Mouse (Mus musculus) kidney, postnatal 0 days (tissue): ENCODE results near the gene E2f4. TPM values are rescaled to one million over a fixed set of nuclear protein-coding genes. Genes with fewer than 3 reads are reported as not detected.
"Not testable (repeated sequence)": the region's sequence is repeated elsewhere in the genome, so short reads cannot be mapped to it uniquely, and the experiment has no call there.

Source experiments
- ATAC-seq: fragments of 200-750 bp; cut with Nextera tagmentation; replicated peaks from 2 replicates; pipeline ENCODE4 v1.8.0; 2017; ENCODE audit warnings: low read depth, moderate number of reproducible peaks, moderate TSS enrichment, moderate library complexity; ENCODE audit not compliant: low FRiP score
- DNase-seq: peaks from one replicate; pipeline ENCODE4 v3.0.0-alpha.2; 2016; ENCODE audit warnings: low spot score
- H3K27ac ChIP-seq: fragments of 300-500 bp; sonication (generic); 2 replicates; pipeline ENCODE4 v1.5.1; 2014; ENCODE audit warnings: mild to moderate bottlenecking
- H3K27me3 ChIP-seq: fragments of 300-500 bp; sonication (generic); 2 replicates; pipeline ENCODE4 v1.6.1; 2014; ENCODE audit warnings: low read length, mixed read lengths; ENCODE audit not compliant: insufficient read depth
- H3K36me3 ChIP-seq: fragments of 300-500 bp; sonication (generic); 2 replicates; pipeline ENCODE4 v1.6.1; 2014; ENCODE audit warnings: low read length, mixed read lengths; ENCODE audit not compliant: insufficient read depth
- H3K4me1 ChIP-seq: fragments of 300-500 bp; sonication (generic); replicated peaks from 2 replicates; pipeline ENCODE4 v1.6.1; 2014; ENCODE audit warnings: antibody characterized with exemption, low read length, mixed read lengths; ENCODE audit not compliant: insufficient read depth
- H3K4me2 ChIP-seq: fragments of 300-500 bp; sonication (generic); 2 replicates; pipeline ENCODE4 v1.6.1; 2014; ENCODE audit warnings: mild to moderate bottlenecking, low read length, moderate library complexity, mixed read lengths
- H3K4me3 ChIP-seq: fragments of 300-500 bp; sonication (generic); replicated peaks from 2 replicates; pipeline ENCODE4 v1.5.1; 2014; ENCODE audit warnings: low read depth, low read length
- H3K9ac ChIP-seq: fragments of 300-500 bp; sonication (generic); 2 replicates; pipeline ENCODE4 v1.6.1; 2014; ENCODE audit warnings: low read depth, low read length
- H3K9me3 ChIP-seq: fragments of 300-500 bp; sonication (generic); replicated peaks from 2 replicates; pipeline ENCODE4 v1.6.1; 2016; ENCODE audit warnings: low read length, inconsistent platforms, mixed read lengths
- CTCF ChIP-seq: IDR thresholded peaks from 2 replicates; pipeline ENCODE4 v1.5.1; 2016; ENCODE audit warnings: antibody characterized with exemption, low read depth, mild to moderate bottlenecking, moderate library complexity
- WGBS: fragments of 180-500 bp; shearing (Covaris S2); extraction: QIAGEN DNeasy Blood & Tissue Kit; methylation state at CpG from one replicate; pipeline ENCODE4 v1.1.7; 2014; 5-methylcytosine and 5-hydroxymethylcytosine counted together
- polyA plus RNA-seq: library from polyadenylated mRNA; unstranded; fragments of >200 nt; fragmentation: Nextera tagmentation; extraction: Ambion mirVana; gene quantifications from 2 replicates; pipeline ENCODE4 v1.2.1, GENCODE M21; 2015

The E2f4 gene
- polyA plus RNA-seq, 1 experiment from 2014 or later: 57.9 TPM

GRCm38 (mm10) chr8:105291802-105292201 is 5.7 kb upstream of the E2f4 start:
- TF ChIP-seq CTCF: peak; percentile 33; the same call in 1 of the 2 replicates
- peaks cover 18% of the 10 kb centered on the region for H3K4me1 ChIP-seq
- not testable (repeated sequence) for ATAC-seq, H3K27me3 ChIP-seq, H3K4me2 ChIP-seq, H3K27ac ChIP-seq, H3K9me3 ChIP-seq, H3K4me3 ChIP-seq, H3K9ac ChIP-seq, H3K36me3 ChIP-seq, DNase-seq
- 73% methylated on average over 3 of the region's 3 CpGs for WGBS

- TF ChIP-seq CTCF: no peak
- no peak overlapping the region for H3K4me3 ChIP-seq
- ATAC-seq (no peak), DNase-seq (no peak)
- 73% methylated on average over 7 of the region's 7 CpGs for WGBS
- H3K27ac ChIP-seq: no peak overlapping the region
- peaks cover 18% of the 10 kb centered on the region for H3K4me1 ChIP-seq
- peaks cover 4% of the 10 kb centered on the region; the same call in 1 of the 2 replicates for H3K27me3 ChIP-seq
- no peaks in the 10 kb centered on the region for H3K9me3 ChIP-seq
- no peak overlapping the region for H3K4me2 ChIP-seq
- no peaks in the 10 kb centered on the region for H3K36me3 ChIP-seq
- H3K9ac ChIP-seq: no peak overlapping the region
Measured at GRCm38 (mm10) chr8:105292471-105292870, 5.0 kb upstream of the E2f4 start.

GRCm38 (mm10) chr8:105293405-105293804 is 4.1 kb upstream of the E2f4 start:
- Histone ChIP-seq H3K27me3 (peaks cover 4% of the 10 kb centered on the region; the same call in 1 of the 2 replicates), H3K4me2 (no peak overlapping the region), H3K4me3 (no peak overlapping the region), H3K4me1 (peaks cover 21% of the 10 kb centered on the region), H3K27ac (no peak overlapping the region), H3K36me3 (no peaks in the 10 kb centered on the region), H3K9ac (no peak overlapping the region), H3K9me3 (no peaks in the 10 kb centered on the region)
- no peak for TF ChIP-seq CTCF
- DNase-seq (no peak), ATAC-seq (no peak)
- WGBS: 71% methylated on average over 19 of the region's 19 CpGs

GRCm38 (mm10) chr8:105294776-105295175 is 2.7 kb upstream of the E2f4 start:
- Histone ChIP-seq H3K9ac (no peak overlapping the region), H3K4me1 (peaks cover 19% of the 10 kb centered on the region), H3K27me3 (peaks cover 4% of the 10 kb centered on the region; the same call in 1 of the 2 replicates), H3K36me3 (0 out of 2 replicates have a peak, but pooled peaks cover 4% of the 10 kb centered on the region), H3K4me2 (peak overlapping the region; percentile 23), H3K4me3 (0 out of 2 replicates have a peak overlapping the region, but pooled peaks have one; percentile 18), H3K27ac (no peak overlapping the region), H3K9me3 (no peaks in the 10 kb centered on the region)
- DNase-seq (no peak), ATAC-seq (no peak)
- no peak for TF ChIP-seq CTCF
- 68% methylated on average over 9 of the region's 9 CpGs for WGBS

- WGBS: 67% methylated on average over 11 of the region's 11 CpGs
- H3K27me3 ChIP-seq: peaks cover 3% of the 10 kb centered on the region; the same call in 1 of the 2 replicates
- H3K27ac ChIP-seq: peak overlapping the region; percentile 76; the same call in 1 of the 2 replicates
- peak overlapping the region; percentile 23 for H3K4me2 ChIP-seq
- TF ChIP-seq CTCF: no peak
- no peaks in the 10 kb centered on the region for H3K9me3 ChIP-seq
- H3K36me3 ChIP-seq: peaks cover 8% of the 10 kb centered on the region
- peak overlapping the region; percentile 18; the same call in 1 of the 2 replicates for H3K4me3 ChIP-seq
- H3K4me1 ChIP-seq: peaks cover 14% of the 10 kb centered on the region
- ATAC-seq (no peak), DNase-seq (no peak)
- no peak overlapping the region for H3K9ac ChIP-seq
Measured at GRCm38 (mm10) chr8:105295256-105295655, 2.2 kb upstream of the E2f4 start.

GRCm38 (mm10) chr8:105295895-105296573 is 1.4 kb upstream of the E2f4 start, which contains the start of gene Exoc3l:
Exoc3l (minus strand) TSS chr8:105296101.
- no peak for ATAC-seq
- no peak for TF ChIP-seq CTCF
- no peaks in the 10 kb centered on the region for H3K9me3 ChIP-seq
- peaks cover 11% of the 10 kb centered on the region for H3K4me1 ChIP-seq
- H3K27me3 ChIP-seq: no peaks in the 10 kb centered on the region
- 0 out of 2 replicates have a peak within 1 kb of the TSS, but pooled peaks have one; percentile 13 for H3K9ac ChIP-seq
- peak within 1 kb of the TSS; percentile 88 for H3K4me2 ChIP-seq
- H3K36me3 ChIP-seq: peaks cover 16% of the 10 kb centered on the region
- DNase-seq: peak; percentile 59
- H3K4me3 ChIP-seq: peak within 1 kb of the TSS; percentile 95
- WGBS: 53% methylated on average over 11 of the region's 11 CpGs
- H3K27ac ChIP-seq: peak within 1 kb of the TSS; percentile 76
